Mouse (Mus musculus) lung, embryonic 14.5 days (tissue): ENCODE measurements around the gene Card14. TPM values are rescaled to one million over a fixed set of nuclear protein-coding genes. Genes with fewer than 3 reads are reported as not detected.

ENCODE experiments used
- ATAC-seq: fragments of 200-750 bp; cut with Nextera tagmentation; 2 replicates; pipeline ENCODE4 v1.8.0; 2017; ENCODE audit warnings: mild to moderate bottlenecking, moderate TSS enrichment, moderate library complexity; ENCODE audit not compliant: insufficient read depth
- DNase-seq: peaks from one replicate; pipeline ENCODE4 v3.0.0-alpha.2; 2015
- H3K27ac ChIP-seq: fragments of 300-500 bp; sonication (generic); 2 replicates; pipeline ENCODE4 v1.5.1; 2014; ENCODE audit warnings: low read depth, mild to moderate bottlenecking, moderate library complexity
- H3K27me3 ChIP-seq: fragments of 300-500 bp; sonication (generic); 2 replicates; pipeline ENCODE4 v1.6.1; 2014; ENCODE audit warnings: low read length, control low read depth; ENCODE audit not compliant: insufficient read depth
- H3K36me3 ChIP-seq: fragments of 300-500 bp; sonication (generic); 2 replicates; pipeline ENCODE4 v1.6.1; 2014; ENCODE audit warnings: control low read depth; ENCODE audit not compliant: insufficient read depth
- H3K4me1 ChIP-seq: fragments of 300-500 bp; sonication (generic); 2 replicates; pipeline ENCODE4 v1.6.1; 2014; ENCODE audit warnings: antibody characterized with exemption, control low read depth; ENCODE audit not compliant: insufficient read depth
- H3K4me2 ChIP-seq: fragments of 300-500 bp; sonication (generic); 2 replicates; pipeline ENCODE4 v1.6.1; 2014; ENCODE audit warnings: mild to moderate bottlenecking
- H3K4me3 ChIP-seq: fragments of 300-500 bp; sonication (generic); 2 replicates; pipeline ENCODE4 v1.5.1; 2014; ENCODE audit warnings: low read depth, low read length
- H3K9ac ChIP-seq: fragments of 300-500 bp; sonication (generic); 2 replicates; pipeline ENCODE4 v1.6.1; 2014
- H3K9me3 ChIP-seq: fragments of 300-500 bp; sonication (generic); 2 replicates; pipeline ENCODE4 v1.6.1; 2016; ENCODE audit warnings: low read depth, low read length, control low read depth
- CTCF ChIP-seq: IDR thresholded peaks from 2 replicates; pipeline ENCODE4 v1.5.1; 2016; ENCODE audit warnings: antibody characterized with exemption, low read depth
- WGBS: fragments of 180-500 bp; shearing (Covaris S2); extraction: QIAGEN DNeasy Blood & Tissue Kit; methylation state at CpG from one replicate; pipeline ENCODE4 v1.1.7; 2014; 5-methylcytosine and 5-hydroxymethylcytosine counted together
- polyA plus RNA-seq: library from polyadenylated mRNA; unstranded; fragments of >200 nt; fragmentation: Nextera tagmentation; extraction: Ambion mirVana; gene quantifications from 2 replicates; pipeline ENCODE4 v1.2.1, GENCODE M21; 2014

The Card14 gene
- polyA plus RNA-seq: not detected in 2 replicates

- DNase-seq (no peak), ATAC-seq (no peak)
- WGBS: 27% methylated on average over 1 of the region's 1 CpGs
- no peaks in the 10 kb centered on the region for H3K27me3 ChIP-seq
- peak within 1 kb of the TSS; percentile 1; the same call in 1 of the 2 replicates for H3K27ac ChIP-seq
- TF ChIP-seq CTCF: no peak
- H3K4me2 ChIP-seq: no peak within 1 kb of the TSS
- H3K36me3 ChIP-seq: no peaks in the 10 kb centered on the region
- H3K9ac ChIP-seq: no peak within 1 kb of the TSS
- H3K4me1 ChIP-seq: no peaks in the 10 kb centered on the region
- no peaks in the 10 kb centered on the region for H3K9me3 ChIP-seq
- H3K4me3 ChIP-seq: no peak within 1 kb of the TSS
These were observed at the start of gene Card14 for GRCm38 (mm10) chr11:119307658-119307867. Gene Card14 (plus strand): TSS chr11:119307768.

GRCm38 (mm10) chr11:119258216-119258571 lies 49.4 kb upstream of the Card14 start:
- no peak for TF ChIP-seq CTCF
- no peaks in the 10 kb centered on the region for H3K9me3 ChIP-seq
- peak overlapping the region; percentile 22; the same call in 1 of the 2 replicates for H3K4me3 ChIP-seq
- ATAC-seq: peak; percentile 12; the same call in 1 of the 2 replicates
- no peaks in the 10 kb centered on the region for H3K27me3 ChIP-seq
- H3K9ac ChIP-seq: peak overlapping the region; percentile 17
- 53% methylated on average over 9 of the region's 9 CpGs for WGBS
- no peaks in the 10 kb centered on the region for H3K4me1 ChIP-seq
- DNase-seq: no peak
- no peaks in the 10 kb centered on the region for H3K36me3 ChIP-seq
- H3K27ac ChIP-seq: no peak overlapping the region
- peak overlapping the region; percentile 54 for H3K4me2 ChIP-seq

GRCm38 (mm10) chr11:119258572-119259322 lies 48.8 kb upstream of the Card14 start:
- peak; percentile 83 for DNase-seq
- Histone ChIP-seq H3K4me3 (peak overlapping the region; percentile 22), H3K9me3 (no peaks in the 10 kb centered on the region), H3K9ac (peak overlapping the region; percentile 17), H3K4me2 (peak overlapping the region; percentile 54), H3K36me3 (no peaks in the 10 kb centered on the region), H3K27me3 (no peaks in the 10 kb centered on the region), H3K27ac (0 out of 2 replicates have a peak overlapping the region, but pooled peaks have one; percentile 12), H3K4me1 (no peaks in the 10 kb centered on the region)
- peak; percentile 79 for ATAC-seq
- 52% methylated on average over 23 of the region's 23 CpGs for WGBS
- no peak for TF ChIP-seq CTCF

- H3K4me1 ChIP-seq: no peaks in the 10 kb centered on the region
- DNase-seq (no peak), ATAC-seq (no peak)
- H3K27me3 ChIP-seq: no peaks in the 10 kb centered on the region
- H3K9me3 ChIP-seq: no peaks in the 10 kb centered on the region
- no peak for TF ChIP-seq CTCF
- no peak overlapping the region for H3K4me2 ChIP-seq
- no peak overlapping the region for H3K9ac ChIP-seq
- H3K27ac ChIP-seq: no peak overlapping the region
- no peaks in the 10 kb centered on the region for H3K36me3 ChIP-seq
- WGBS: 87% methylated on average over 8 of the region's 8 CpGs
- H3K4me3 ChIP-seq: no peak overlapping the region
These were observed 47.6 kb upstream of the Card14 start for GRCm38 (mm10) chr11:119259977-119260376.

GRCm38 (mm10) chr11:119264413-119264812 lies 43.2 kb upstream of the Card14 start:
- no peak overlapping the region for H3K4me2 ChIP-seq
- no peaks in the 10 kb centered on the region for H3K36me3 ChIP-seq
- peaks cover 9% of the 10 kb centered on the region for H3K4me1 ChIP-seq
- no peaks in the 10 kb centered on the region for H3K27me3 ChIP-seq
- WGBS: 88% methylated on average over 13 of the region's 13 CpGs
- H3K9ac ChIP-seq: no peak overlapping the region
- H3K27ac ChIP-seq: no peak overlapping the region
- TF ChIP-seq CTCF: no peak
- H3K9me3 ChIP-seq: no peaks in the 10 kb centered on the region
- DNase-seq (no peak), ATAC-seq (no peak)
- H3K4me3 ChIP-seq: no peak overlapping the region

- peaks cover 6% of the 10 kb centered on the region; the same call in 1 of the 2 replicates for H3K36me3 ChIP-seq
- peaks cover 9% of the 10 kb centered on the region for H3K4me1 ChIP-seq
- H3K4me2 ChIP-seq: no peak overlapping the region
- no peak overlapping the region for H3K27ac ChIP-seq
- TF ChIP-seq CTCF: no peak
- H3K27me3 ChIP-seq: no peaks in the 10 kb centered on the region
- DNase-seq: no peak
- WGBS: 77% methylated on average over 7 of the region's 7 CpGs
- ATAC-seq: no peak
- H3K4me3 ChIP-seq: no peak overlapping the region
- no peaks in the 10 kb centered on the region for H3K9me3 ChIP-seq
- no peak overlapping the region for H3K9ac ChIP-seq
These were observed 41.8 kb upstream of the Card14 start for GRCm38 (mm10) chr11:119265811-119266210.

GRCm38 (mm10) chr11:119267241-119267674 lies 40.3 kb upstream of the Card14 start:
- WGBS: 39% methylated on average over 6 of the region's 6 CpGs
- no peaks in the 10 kb centered on the region for H3K27me3 ChIP-seq
- no peak overlapping the region; the same call in 1 of the 2 replicates for H3K9ac ChIP-seq
- H3K9me3 ChIP-seq: no peaks in the 10 kb centered on the region
- H3K36me3 ChIP-seq: peaks cover 10% of the 10 kb centered on the region; the same call in 1 of the 2 replicates
- ATAC-seq (peak; percentile 32), DNase-seq (peak; percentile 31)
- no peak for TF ChIP-seq CTCF
- H3K4me2 ChIP-seq: peak overlapping the region; percentile 96
- H3K27ac ChIP-seq: no peak overlapping the region
- peak overlapping the region; percentile 72 for H3K4me3 ChIP-seq
- peaks cover 9% of the 10 kb centered on the region for H3K4me1 ChIP-seq
